Mouse (Mus musculus) liver (tissue): ENCODE data around the gene Ncam2.

ENCODE experiments used
- DNase-seq: peaks from one replicate; pipeline ENCODE4 v3.0.0-alpha.2; 2020; ENCODE audit warnings: mixed read lengths

Gene Ncam2

DNA sequence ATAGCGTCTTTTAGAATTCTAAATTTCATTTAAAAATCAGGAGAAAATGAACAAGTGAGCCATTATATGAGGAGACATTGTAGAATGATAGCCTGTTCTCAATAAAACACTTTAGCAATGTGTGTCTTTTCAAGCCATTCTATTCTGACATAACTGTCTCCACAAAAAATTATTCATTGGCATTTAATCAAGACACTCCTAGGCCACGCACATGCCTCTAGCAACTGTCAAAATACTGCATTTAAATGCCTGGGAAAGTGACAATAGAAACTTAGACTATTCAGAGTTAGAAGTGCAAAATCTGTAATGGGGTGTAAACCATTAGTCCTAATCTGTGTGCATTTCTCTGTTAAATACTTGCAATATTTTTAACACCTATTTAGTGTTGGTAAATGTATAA, 456.1 kb downstream of the Ncam2 start:
- DNase-seq = no peak

- DNase-seq = no peak
Observed at GRCm38 (mm10) chr16:81673866-81674265, 473.4 kb downstream of the Ncam2 start.

- DNase-seq = no peak
Observed at GRCm38 (mm10) chr16:81675546-81675945, 475.0 kb downstream of the Ncam2 start.
